Mouse (Mus musculus) heart, adult 18-20 months (tissue): ENCODE data around the gene Odf3l2. TPM values are rescaled to one million over a fixed set of nuclear protein-coding genes. Genes with fewer than 3 reads are reported as not detected.

Experiments used
- DNase-seq, 2 experiments: peaks; one replicate each; pipeline ENCODE4 v3.0.0; 2021 to 2022; ENCODE audit warnings: mixed read lengths in 1 of 2
- long read RNA-seq, 2 experiments: library from polyadenylated mRNA; stranded (forward); transcript quantifications; one replicate each; pipeline ENCODE4 v2.0.0; 2021
- total RNA-seq, 2 experiments: library from RNA; stranded (reverse); gene quantifications; 2 replicates each; pipeline ENCODE4 v1.2.3; 2021

Odf3l2 gene
- not detected for total RNA-seq
- long read RNA-seq, experiment 1: 0 reads
- long read RNA-seq, experiment 2: 0 reads

DNA sequence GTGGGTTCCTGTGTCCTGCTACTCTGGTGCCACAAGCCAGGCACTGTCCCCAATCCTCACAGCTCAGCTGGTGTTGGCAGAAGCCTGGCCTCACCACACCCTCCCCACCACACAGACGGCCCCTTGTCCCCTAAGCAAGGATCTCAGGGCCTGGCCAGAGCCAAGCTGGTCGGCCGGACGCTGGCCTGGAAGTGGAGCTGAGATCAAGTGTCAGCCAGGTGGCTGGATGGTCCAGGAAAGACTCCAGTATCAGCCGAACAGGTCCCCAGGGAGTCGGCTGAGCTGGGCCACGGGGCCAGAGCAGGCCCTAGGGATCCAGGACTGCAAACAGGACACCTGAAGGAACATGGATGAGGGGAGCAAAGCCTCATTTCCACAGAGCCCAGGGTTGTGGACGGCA, at the start of gene Odf3l2:
Gene Odf3l2 (minus strand): TSS at position 28 of the 400 bp plus-strand sequence.
- DNase-seq: no peak

DNA sequence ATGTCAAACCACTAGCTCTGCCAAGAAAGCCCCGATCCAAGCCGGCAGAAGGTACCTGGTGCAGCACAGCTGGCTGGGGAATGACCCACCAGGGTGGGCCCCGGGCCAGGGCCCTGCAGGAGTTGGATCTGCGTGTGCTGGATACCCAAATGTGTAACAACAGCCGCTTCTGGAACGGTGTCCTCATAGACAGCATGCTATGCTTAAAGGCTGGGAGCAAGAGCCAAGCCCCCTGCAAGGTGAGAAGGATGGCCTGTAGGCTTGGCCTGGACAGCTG, 48.8 kb upstream of the Odf3l2 start:
- peak in 1 of 2 experiments; percentile 34 for DNase-seq

DNA sequence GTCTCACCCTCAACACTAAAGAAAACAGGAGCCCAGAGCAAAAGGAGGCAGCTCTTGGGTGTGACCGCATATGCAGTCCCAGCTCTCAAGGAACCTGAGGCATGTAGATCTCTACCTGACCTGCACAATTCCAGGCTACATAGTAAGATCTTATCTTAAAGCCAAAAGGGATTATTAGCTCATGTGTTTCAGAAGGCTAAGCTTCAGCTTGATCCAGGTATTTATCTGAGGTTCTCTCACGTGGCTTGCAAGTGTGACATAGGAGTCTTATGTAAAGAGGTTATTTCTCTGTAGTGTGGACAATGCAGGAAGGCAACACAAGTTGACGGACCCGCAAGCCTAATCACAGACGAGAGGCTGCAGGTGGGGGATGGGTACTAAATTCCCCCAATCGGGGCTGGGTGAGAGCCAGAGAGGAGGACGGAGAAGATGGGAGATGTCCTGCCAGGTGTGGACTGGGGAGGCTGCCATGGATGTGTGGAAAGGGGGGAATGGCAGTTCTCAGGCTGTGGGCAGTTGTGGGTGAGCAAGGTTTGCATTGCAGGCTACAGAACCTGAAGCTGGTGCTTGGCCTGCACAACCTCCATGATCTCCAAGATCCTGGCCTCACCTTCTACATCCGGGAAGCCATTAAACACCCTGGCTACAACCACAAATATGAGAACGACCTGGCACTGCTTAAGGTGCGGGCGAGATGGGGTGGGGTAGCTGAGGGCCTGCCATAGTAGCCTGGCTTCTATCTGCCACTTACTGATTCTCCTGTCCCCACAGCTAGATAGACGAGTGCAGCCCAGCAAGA, 48.2 kb upstream of the Odf3l2 start:
- no peak for DNase-seq

DNA sequence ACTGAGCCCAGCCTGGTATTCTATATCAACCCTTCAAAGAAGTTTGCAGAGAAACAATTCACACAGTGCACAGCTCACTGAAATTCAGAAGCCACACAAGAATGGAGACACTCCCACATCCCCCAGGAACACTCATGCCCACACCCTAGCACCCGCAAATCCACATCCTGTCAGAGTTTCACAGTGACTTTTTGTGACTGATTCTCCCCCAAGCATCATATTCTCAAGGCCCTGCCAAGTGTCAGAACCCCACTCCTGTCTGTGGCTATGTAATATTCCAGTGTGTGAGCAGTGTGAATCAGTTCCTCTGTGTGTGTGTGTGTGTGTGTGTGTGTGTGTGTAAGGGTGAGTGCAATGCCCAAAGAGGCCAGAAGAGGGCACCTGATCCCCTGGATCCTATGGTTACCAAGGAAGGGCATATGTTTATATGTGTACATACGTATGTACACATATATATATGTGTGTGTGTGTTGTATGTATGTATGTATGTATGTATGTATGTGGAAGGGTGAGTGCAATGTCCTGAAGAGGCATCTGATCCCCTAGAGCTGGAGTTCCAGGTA, 46.5 kb upstream of the Odf3l2 start:
- DNase-seq: no peak

DNA sequence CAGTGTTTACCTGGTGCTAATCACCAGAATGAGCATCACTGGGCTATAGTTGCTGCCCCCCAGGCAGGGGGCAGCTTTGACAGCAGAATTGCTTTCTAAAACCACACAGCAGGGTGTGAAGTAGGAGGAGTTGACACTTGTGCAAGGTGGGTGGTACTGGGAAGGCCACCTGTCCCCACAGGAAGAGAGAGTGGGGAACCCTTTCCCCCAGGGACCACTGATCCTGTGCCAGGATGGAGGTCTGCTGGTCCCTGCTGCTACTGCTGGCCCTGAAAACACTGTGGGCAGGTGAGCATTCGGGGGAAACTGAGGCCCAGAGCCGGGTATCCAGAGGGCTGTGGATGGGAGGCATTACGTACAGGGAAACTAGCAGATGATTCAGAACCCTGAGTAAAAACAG, 43.6 kb upstream of the Odf3l2 start:
- DNase-seq: no peak

DNA sequence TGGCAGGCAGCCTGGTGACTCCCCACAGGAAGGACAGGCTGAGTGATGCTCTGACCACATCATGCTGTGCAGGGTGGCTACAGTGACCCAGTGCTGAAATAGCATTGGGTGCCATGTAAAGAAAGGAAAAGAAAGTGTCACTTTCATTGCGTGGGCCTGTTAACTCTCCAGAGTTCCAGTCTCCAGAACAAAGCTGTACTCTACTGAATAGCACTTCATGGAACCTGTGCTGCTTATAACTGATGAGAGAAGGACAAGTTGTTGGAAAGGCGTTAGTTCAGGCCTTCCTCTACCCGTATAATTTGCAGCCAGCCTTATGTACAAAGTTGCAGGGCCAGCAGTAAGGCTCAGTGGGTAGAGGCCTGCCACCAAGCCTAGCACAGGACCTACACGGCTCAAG, 43.2 kb upstream of the Odf3l2 start, which contains the start of gene Gzmm:
Gene Gzmm (plus strand): TSS at position 301 of the 400 bp plus-strand sequence.
- no peak for DNase-seq

DNA sequence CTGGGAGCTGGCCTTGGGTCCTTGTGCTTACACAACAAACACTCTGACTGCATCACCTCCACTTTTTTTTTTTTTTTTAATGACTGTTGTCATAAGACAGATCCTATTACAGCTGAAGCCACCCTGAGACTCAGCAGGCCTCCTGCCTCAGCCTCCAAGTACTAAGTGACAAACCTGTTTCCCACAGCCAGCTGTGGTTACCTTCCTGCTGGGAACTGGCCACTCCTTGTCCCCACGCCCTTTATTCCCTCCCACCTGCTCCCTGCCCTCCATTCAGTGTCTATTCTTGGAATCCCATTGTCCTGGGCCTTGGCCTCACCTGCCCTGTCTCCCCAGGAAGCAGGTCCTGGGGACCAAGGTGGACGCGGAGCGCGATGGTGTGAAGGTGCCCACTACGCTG, 42.0 kb upstream of the Odf3l2 start:
- DNase-seq: no peak

DNA sequence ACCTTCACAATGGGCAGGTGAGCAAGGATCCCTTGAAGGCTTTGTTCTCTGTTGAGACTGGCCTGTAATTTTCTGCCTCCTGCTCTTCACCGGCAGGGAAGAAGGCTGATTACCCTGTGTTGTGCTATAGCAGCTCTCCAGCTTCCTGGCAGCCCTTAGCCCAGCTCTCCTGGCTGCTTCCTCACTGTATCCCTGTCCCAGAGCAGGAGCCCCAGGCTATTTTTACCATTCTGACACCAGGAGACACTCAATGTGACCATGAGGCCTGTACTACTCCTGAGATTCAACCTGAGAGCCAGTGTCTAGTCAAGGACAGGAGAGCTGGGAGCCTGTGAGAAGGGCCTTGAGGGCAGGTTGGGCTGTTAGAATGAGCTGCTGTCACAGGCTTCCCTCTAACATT, 41.2 kb upstream of the Odf3l2 start:
- peak; percentile 57 to 82 for DNase-seq

DNA sequence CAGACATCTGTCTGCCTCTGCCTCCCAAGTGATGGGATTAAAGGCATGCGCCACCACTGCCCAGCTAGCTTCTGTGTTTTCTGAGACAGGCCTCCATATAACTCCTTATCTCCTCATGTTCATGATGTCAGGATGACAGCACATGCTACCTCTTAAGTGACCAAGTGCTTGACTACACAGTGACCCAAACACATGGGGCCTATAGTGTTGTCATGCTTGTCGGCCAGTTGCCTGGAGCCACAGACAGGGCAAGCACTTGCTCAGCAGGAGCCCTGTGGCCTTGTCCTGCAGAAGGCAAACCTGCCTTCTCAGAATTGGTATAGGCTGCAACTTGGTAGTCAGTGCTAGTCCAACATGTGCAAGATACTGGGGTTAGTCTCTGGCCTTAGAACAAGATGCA, 40.7 kb upstream of the Odf3l2 start:
- no peak for DNase-seq

DNA sequence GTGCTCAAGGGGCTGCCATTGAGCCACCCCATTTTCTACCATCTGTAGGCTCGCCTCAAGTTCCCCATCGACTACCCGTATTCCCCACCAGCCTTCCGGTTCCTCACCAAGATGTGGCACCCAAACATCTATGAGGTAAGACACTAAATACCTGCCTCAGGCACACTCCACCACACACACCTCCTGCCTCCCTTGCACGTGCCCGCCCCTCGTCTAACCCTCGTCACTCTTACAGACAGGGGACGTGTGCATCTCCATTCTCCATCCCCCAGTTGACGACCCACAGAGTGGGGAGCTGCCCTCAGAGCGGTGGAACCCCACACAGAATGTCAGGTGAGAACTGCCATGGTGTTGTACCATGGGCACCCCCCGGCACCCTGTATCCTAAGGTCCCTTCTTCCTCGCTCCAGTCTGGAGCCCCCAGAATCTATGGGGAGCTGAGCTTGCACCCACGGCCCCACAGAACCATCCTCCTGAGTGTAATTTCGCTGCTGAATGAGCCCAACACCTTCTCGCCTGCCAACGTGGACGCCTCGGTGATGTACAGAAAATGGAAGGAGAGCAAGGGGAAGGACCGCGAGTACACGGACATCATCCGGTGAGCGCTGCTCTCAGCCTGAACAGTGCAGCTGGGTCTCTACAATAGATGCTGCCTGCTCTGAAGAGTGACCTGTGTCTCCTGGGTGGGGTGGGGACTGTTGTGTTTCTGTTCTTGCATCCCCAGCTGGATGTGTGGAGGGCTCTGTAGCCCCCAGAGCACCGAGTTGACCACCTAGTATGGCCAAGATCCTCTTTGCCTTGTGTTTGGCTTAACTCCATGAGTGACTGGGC, 39.4 kb upstream of the Odf3l2 start:
- DNase-seq: no peak

DNA sequence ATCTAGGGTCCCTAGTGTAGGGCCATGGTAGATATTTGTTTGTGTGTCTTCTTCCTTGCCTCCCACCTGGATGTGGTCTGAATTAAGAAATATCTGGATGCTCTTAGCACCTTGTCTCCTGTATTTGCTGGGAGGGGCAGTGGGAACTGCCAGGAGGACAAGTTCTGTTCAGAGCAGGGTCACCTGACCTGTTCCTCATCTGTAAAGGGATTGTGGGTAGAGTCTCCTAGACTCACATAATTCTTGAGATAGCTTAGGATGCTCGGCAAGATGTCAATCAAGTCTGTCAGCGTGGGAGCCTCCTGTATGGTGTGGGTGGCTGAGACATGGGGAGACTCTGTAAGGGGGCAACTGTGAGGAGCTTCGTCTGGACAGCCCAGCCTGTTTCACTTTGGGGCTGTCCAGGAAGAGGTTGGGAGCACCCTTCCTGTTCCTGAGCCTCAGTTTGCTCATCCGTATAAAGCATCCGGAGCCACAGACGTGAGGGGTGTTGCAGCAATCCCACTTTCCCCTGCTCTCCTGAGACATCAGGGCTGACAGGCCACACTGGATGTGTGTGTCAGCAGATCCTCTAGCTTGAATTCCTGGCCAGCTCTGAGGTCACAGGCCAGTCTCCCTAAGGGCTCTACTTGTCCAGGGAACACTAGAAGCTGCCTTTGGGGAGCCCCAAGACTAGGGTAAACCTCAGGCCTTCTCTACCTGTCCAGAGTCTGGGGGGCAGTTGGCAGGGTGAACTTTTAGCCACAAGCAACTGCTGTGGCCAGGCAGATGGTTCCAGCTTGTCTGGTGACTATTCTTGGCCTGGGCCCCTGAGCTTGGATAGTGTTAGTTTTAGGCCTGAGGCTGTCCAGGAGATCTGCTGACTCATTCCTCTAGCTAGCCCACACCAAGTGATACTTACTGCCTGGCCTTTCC, 38.4 kb upstream of the Odf3l2 start:
- peak; percentile 76 to 82 for DNase-seq

DNA sequence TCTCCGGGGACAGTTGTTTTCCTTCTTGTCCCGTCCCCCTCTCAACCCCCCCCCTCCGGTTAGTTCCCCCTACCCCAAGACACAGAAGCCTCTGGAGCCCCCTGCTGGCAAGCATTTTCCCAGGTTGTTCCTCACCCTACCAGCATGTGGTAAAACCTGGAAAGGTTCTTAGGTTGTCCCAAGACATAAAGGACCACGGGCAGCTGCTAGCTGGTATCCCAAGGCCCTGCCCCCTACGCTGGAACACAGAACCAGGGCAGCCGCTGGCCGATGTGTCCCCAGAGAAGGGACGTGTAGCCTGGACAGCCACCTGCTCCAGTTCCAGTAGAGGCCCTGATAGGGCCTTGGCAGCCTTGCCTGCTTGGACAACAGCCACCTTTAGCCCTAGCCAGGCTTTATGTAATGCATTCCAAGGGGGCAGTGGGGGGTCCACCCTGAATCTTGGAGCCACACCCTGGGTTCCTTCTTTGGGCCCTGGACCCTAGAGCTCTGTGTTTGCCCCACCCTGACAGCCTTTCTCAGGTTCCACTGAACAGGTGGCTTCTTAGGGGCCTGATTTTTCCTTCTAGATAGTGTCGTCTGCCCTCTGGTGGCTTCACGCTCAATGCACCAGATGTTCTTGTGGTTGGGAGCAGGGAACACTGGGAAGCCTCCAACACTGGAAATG, 37.5 kb upstream of the Odf3l2 start:
- peak; percentile 73 to 76 for DNase-seq

DNA sequence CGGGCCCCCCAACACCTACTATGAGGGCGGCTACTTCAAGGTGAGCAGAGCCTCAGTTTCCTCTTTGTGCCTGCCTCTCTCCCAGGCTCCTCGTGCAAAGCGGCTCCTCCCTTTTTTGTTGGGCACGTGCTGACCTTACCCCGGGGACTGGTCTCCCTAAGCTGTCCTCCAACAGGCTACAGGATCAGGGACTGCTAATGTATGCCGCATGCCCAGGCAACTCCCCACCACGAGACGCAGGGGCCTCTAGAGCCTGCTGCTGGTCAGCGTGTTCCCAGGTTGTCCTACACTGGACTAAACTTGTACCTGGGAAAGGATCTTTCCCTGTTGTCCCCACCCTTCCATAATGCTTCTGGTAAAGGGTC, 37.0 kb upstream of the Odf3l2 start:
- DNase-seq: no peak

DNA sequence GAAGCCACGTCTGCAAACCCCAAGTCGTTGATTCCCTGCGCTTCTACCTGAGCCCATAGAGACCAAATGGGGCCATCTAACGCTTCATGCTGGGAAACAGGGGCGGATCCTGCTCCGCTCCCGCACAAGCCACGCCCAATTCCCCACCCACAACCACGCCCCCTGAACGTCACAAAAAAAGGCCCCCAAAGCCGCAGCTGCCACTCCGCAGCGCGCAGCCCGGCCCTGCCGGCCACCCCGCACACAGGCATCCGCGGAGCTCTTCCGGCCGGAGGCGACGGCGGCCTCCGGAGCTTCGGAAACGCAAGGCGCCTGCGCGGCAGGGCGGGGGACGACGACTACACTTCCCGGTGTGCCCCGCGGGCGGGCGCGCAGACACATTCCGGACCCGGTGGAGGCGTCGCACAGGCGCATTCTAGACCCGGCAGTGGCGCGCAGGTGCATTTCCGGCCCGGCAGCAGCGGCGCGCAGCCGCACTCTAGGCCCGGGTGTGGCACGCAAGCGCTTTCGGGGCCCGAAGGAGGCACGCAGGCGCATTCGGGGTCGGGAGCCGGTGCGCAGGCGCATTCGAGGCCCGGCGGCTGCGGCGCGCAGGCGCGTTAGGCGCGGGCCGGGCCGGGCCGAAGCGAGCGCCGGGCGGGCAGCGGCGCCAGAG, 36.2 kb upstream of the Odf3l2 start, which contains the start of gene Cdc34:
Gene Cdc34 (plus strand): TSS at position 605 of the 655 bp plus-strand sequence.
- DNase-seq: peak; percentile 99 to 100

DNA sequence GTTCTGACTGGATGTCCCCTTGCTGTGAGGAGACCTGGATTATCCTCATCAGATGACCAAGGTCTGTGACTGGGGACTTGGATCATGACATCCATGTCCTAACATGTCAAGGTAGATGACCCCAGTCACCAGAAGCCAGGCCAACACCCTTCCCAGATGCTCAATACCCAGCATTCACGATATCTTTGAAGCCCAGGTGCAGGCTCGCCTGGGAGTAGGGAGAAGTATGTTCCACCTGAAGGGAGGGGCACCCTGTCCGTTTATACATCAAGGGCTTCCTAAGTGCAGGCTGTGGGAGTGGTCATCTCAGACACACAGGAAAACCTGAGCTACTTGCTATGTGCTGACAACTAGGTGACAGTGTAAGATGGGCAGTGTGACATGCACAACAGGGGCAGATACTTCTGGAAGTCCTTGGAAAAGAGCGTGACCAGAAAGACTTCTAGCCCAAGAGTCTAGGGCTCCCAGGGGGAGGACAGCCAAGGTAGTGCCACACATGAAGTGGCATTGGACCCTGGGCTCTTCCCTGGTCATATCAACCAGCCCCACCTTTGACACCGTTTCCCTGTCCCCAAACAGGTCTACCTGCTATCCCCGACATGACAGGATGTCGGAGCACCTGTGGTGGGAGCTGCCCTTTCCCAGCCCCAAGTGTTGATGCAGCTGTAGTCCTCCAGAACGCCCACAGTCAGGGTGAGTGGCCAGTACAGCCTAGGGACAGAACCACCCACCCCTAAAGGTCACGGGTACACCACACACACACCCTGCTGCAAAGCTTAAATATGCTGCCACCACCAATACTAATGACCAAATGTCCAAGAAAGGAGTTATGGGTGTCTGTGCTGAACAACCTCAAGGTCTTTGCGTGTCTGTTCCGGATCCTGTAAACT, 35.3 kb upstream of the Odf3l2 start:
- peak in 1 of 2 experiments; percentile 10 for DNase-seq

DNA sequence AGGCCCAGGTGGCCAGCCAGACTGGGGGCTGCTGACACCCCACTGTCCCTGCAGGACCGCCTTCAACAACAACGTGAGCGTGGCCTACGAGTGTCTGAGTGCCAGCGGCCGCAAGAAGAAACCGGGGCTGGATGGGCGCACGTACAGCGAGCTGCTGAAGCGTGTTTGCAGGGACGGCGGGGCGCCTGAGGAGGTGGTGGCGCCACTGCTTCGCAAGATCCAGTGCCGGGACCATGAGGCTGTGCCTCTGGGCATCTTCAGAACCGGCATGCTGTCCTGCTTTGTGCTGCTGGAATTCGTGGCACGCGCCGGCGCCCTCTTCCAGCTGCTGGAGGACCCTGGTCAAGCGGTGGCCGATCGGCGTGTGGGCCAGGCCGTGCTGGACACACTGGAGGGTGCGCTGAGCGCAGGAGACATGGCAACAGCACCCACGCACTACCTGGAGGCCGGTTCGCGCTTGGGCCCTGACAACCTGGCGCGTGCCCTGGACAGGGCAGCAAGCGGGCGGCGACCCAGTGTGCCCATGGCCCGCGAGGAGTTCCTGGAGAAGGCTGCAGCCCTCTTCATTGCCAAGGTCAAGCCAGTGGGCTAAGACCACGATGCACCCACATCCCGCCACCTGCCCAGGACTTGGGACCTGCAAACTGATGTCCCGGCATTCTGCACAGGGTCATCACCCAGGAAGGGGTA, 30.0 kb upstream of the Odf3l2 start:
- DNase-seq: no peak

DNA sequence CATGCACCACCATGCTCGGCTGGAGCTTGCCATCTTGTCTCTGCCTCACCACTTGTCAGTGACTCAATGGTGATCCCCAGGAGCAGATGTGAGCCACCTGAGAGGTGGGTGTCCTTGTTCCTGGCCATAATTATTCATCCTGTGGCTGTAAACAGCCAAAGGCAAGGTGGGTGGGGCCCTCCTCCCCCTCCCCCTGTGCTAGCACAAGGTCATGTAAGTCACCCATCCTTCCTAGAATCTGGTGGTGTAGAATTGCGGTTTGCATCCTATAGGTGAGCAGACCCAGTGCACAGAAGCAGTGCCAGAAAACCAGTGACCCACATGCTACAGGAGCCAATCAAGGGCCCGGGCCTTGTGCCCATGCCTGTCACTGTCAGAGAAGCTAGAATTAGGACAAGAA, 27.5 kb upstream of the Odf3l2 start:
- no peak for DNase-seq

DNA sequence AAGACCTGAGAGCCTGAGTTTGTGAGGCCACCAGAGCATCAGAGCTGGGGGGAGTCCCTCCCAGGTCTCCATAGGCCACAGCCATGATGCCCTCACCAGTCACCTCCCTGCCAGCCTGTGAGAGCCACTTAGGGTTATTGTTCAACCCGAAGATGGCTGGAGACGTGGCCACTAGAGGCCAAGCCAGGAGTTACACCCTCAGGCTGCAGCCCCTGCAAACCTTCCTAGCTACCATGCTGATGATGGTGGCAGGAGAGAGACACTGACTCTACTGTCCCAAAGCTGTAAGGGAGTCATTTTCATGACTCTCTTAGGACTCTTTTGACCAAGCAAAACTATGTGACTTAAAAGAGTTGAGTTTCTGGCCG, 26.5 kb upstream of the Odf3l2 start:
- DNase-seq: no peak

DNA sequence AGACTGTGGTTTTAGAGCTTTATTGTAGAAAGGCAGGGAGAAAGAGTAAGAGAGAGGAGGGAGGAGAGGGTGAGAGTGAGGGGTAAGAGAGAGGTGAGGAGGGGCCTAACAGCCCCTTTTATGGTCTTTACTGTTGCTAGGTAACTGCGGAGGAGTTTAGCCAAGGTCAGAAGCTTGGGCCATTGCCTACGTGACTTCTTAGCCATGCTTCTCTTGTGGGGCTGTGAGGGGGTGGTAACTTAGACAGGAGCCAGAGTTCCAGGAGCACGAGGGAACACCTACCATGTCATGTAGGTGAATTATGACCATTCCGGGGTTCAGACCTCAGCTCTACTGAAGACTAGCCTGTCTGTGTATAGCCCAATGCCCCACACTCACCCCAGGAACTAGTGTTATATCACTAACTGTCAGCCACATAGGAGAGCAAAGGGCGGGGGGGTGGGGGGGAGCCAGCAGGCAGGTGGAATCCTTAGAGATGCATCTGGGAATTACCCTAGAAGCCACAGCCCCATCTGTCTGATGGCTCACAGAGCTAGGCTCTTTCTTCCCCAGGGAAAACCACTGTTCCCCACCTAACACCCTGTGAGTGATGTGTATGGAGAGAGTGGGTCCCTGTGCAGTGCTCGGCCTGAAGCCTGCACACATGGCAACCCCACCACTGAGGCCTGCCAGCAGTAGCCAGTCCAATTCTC, 26.0 kb upstream of the Odf3l2 start:
- no peak for DNase-seq
